ENCODE assay signal across 9 mouse cellular contexts in the genomic region with DNA sequence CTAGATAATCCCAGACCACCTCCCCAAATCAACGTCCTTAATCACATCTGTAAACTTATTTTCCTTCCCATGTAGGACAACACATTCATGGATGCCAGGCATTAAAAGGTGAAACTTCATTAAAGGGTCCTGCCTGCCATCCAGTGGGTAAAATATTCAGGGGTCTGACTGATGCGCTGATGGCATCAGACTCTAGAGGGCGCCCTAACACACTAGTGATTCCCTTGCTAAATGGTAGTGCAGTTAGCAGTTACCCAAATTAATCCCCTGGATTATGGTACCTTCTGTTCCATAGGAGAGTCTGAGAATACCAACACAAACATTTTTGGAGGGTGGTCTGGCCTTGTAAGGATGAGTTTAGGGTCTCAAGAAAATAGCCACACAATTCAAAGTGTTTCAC.
DNase-seq lines count a peak whose midpoint lies in the region; ATAC-seq lines count a peak whose summit lies in the region.
"Had no signal": no experiment of that assay in that cellular context is flagged by ENCODE, and none has a peak within 500 bp of the region (broad histone marks: within the 10 kb centered on the region; RNA-seq: fewer than 3 reads in every experiment).

No protein-coding gene starts in this region.

- no peak overlapping the region for H3K27ac ChIP-seq in heart, embryonic 12.5 days (ENCODE audit: poor library complexity, severe bottlenecking)
- H3K27ac ChIP-seq: midbrain, embryonic 12.5 days had no signal

- WGBS in heart, embryonic 12.5 days: 2% methylated on average over 3 of the region's 3 CpGs

- no peaks in the 10 kb centered on the region for H3K9me3 ChIP-seq in heart, embryonic 12.5 days (replicated peaks)
- H3K9me3 ChIP-seq: midbrain, embryonic 12.5 days had no signal

- H3K4me2 ChIP-seq in heart, embryonic 12.5 days: no peak overlapping the region
- H3K4me2 ChIP-seq: midbrain, embryonic 12.5 days had no signal

- H3K27me3 ChIP-seq in heart, embryonic 12.5 days (replicated peaks): peaks cover 11% of the 10 kb centered on the region
- H3K27me3 ChIP-seq: midbrain, embryonic 12.5 days had no signal

- ATAC-seq in heart, embryonic 12.5 days (ENCODE audit: insufficient number of reproducible peaks, low FRiP score): no peak
- ATAC-seq in erythroid progenitor cell, adult 5-6 weeks (replicated peaks; ENCODE audit: low FRiP score, poor library complexity, severe bottlenecking): no peak

- no peak overlapping the region for H3K9ac ChIP-seq in heart, embryonic 12.5 days
- H3K9ac ChIP-seq: midbrain, embryonic 12.5 days had no signal

- no peaks in the 10 kb centered on the region for H3K36me3 ChIP-seq in heart, embryonic 12.5 days
- H3K36me3 ChIP-seq: midbrain, embryonic 12.5 days had no signal

- peak; percentile 58 for DNase-seq in heart, adult 11 months
- peak; percentile 49 for DNase-seq in right cerebral cortex, postnatal 14 days
- no peak for DNase-seq in right cerebral cortex, postnatal 36 days (ENCODE audit: low spot score in 2 of 2)
- peak; percentile 75 to 79 for DNase-seq in cerebellum, postnatal 14 days
- peak; percentile 4 to 49 for DNase-seq in kidney, adult 8-10 months
- peak; percentile 26 for DNase-seq in lung, postnatal 36 days

- no peaks in the 10 kb centered on the region for H3K4me1 ChIP-seq in heart, embryonic 12.5 days (replicated peaks)

- H3K4me3 ChIP-seq in heart, embryonic 12.5 days: no peak overlapping the region
- H3K4me3 ChIP-seq: midbrain, embryonic 12.5 days had no signal

Comparison
In these comparisons a context has a peak if more than half of its experiments do, and no peak if none do; other contexts are left out.
1. DNase-seq: peak in heart, adult 11 months (single experiment), right cerebral cortex, postnatal 14 days (single experiment), cerebellum, postnatal 14 days (2 of 2), kidney, adult 8-10 months (2 of 2) and lung, postnatal 36 days (single experiment); none in right cerebral cortex, postnatal 36 days (0 of 2).